Mouse (Mus musculus) forebrain, embryonic 12.5 days (tissue): ENCODE data around the gene Ltbp2. TPM values are rescaled to one million over a fixed set of nuclear protein-coding genes. Genes with fewer than 3 reads are reported as not detected.

Source experiments
- ATAC-seq: fragments of 200-750 bp; cut with Nextera tagmentation; 2 replicates; pipeline ENCODE4 v1.8.0; 2017; ENCODE audit warnings: moderate TSS enrichment; ENCODE audit not compliant: low FRiP score
- H3K27ac ChIP-seq: fragments of 300-500 bp; sonication (generic); 2 replicates; pipeline ENCODE4 v1.5.1; 2016; ENCODE audit warnings: mild to moderate bottlenecking
- H3K27me3 ChIP-seq: fragments of 300-500 bp; sonication (generic); 2 replicates; pipeline ENCODE4 v1.6.1; 2016; ENCODE audit warnings: mild to moderate bottlenecking
- H3K36me3 ChIP-seq: fragments of 300-500 bp; sonication (generic); replicated peaks from 2 replicates; pipeline ENCODE4 v1.6.1; 2016; ENCODE audit warnings: mild to moderate bottlenecking
- H3K4me1 ChIP-seq: fragments of 300-500 bp; sonication (generic); 2 replicates; pipeline ENCODE4 v1.6.1; 2016
- H3K4me2 ChIP-seq: fragments of 300-500 bp; sonication (generic); 2 replicates; pipeline ENCODE4 v1.6.1; 2016; ENCODE audit warnings: mild to moderate bottlenecking, moderate library complexity
- H3K4me3 ChIP-seq: fragments of 300-500 bp; sonication (generic); replicated peaks from 2 replicates; pipeline ENCODE4 v1.5.1; 2016; ENCODE audit warnings: mild to moderate bottlenecking
- H3K9ac ChIP-seq: fragments of 300-500 bp; sonication (generic); 2 replicates; pipeline ENCODE4 v1.6.1; 2016; ENCODE audit warnings: mild to moderate bottlenecking
- H3K9me3 ChIP-seq: fragments of 300-500 bp; sonication (generic); 2 replicates; pipeline ENCODE4 v1.6.1; 2016
- WGBS: fragments of 180-500 bp; shearing (Covaris S2); methylation state at CpG from one replicate; pipeline ENCODE4 v1.1.7; 2016; 5-methylcytosine and 5-hydroxymethylcytosine counted together
- polyA plus RNA-seq: library from polyadenylated mRNA; unstranded; fragments of >200 nt; fragmentation: Nextera tagmentation; extraction: Ambion mirVana; gene quantifications from 2 replicates; pipeline ENCODE4 v1.2.1, GENCODE M21; 2016

The Ltbp2 gene
- polyA plus RNA-seq, 1 experiment from 2014 or later = 0.19 TPM

DNA sequence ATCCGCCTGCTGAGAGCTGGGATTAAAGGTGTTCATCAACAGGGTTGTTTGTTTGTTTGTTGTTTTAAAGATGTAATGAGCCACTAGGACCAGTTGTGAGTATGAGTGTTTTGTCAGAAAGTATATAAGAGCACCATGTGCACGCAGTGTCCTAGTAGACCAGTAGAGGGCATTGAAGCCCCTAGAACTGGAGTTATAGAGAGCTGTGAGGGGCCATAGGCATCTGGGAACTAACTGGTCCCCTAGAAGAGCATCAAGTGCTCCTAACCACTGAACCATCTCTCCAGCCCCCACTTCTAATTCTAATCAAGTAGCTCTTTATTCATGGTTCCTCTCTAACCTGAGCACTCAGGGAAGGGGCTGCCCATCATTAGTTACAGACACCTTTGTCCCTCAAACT, 117.3 kb downstream of the Ltbp2 start:
- no peaks in the 10 kb centered on the region for H3K27me3 ChIP-seq
- H3K9me3 ChIP-seq = no peaks in the 10 kb centered on the region
- H3K36me3 ChIP-seq = peaks cover 69% of the 10 kb centered on the region
- no peak overlapping the region for H3K9ac ChIP-seq
- peaks cover 11% of the 10 kb centered on the region for H3K4me1 ChIP-seq
- WGBS = 78% methylated on average over 2 of the region's 2 CpGs
- no peak for ATAC-seq
- H3K4me3 ChIP-seq = no peak overlapping the region
- H3K4me2 ChIP-seq = no peak overlapping the region
- no peak overlapping the region for H3K27ac ChIP-seq

DNA sequence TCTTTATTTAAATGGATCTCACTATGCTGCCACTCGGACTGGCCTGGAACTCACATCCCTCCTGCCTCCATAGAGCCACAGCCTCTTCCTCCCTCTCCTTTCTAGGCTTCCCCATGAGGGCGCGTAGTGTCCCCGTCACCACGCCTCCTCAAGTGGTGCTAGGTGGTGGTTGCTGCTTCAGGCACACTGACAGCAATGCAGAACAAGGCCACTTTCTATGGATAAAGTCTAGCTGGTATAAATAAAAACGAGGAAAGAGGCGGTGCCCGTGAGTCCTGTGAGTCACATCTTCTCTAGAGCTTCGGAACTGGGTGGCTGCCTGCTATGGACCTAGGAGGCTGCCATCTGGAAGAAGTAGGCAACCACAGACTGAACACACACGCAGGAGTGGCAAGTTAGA, 120.3 kb downstream of the Ltbp2 start:
- Histone ChIP-seq H3K9ac (no peak overlapping the region), H3K27me3 (no peaks in the 10 kb centered on the region), H3K4me3 (no peak overlapping the region), H3K36me3 (peaks cover 51% of the 10 kb centered on the region), H3K4me2 (no peak overlapping the region), H3K27ac (no peak overlapping the region), H3K4me1 (peaks cover 36% of the 10 kb centered on the region), H3K9me3 (no peaks in the 10 kb centered on the region)
- WGBS = 93% methylated on average over 10 of the region's 10 CpGs
- ATAC-seq = no peak

DNA sequence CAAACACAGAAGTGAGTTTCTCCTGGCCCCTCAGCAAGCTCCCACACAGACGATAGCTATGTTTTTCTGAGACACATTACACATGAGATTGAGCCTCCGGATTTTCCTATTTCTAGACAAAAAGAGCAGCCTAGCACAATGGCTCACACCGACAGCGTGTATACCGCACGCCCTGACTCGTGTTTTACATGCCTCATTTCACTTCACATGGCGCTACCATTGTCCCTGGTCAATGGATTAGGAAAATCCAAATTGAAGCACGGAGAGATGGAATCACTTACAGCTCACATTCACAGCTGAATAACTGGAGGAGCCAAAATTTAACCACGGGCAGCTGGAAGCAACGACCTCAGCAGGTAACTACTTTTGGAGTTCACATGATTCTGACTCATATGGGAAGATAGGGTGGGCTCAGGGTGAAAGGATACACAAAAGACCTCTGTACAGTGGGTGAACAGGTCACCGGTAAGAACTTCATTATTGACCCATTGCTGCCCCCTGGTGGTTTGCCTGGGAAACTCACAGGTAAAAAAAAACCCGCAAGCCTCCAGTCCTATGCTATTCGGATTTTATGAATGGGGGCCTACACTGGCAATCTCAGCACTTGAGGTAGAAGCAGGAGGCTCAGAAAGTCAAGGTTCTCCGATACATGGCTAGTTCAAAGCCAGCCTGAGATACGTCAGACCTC, 121.2 kb downstream of the Ltbp2 start:
- H3K4me3 ChIP-seq = no peak overlapping the region
- peak overlapping the region; percentile 37 for H3K27ac ChIP-seq
- H3K27me3 ChIP-seq = no peaks in the 10 kb centered on the region
- H3K9me3 ChIP-seq = no peaks in the 10 kb centered on the region
- no peak overlapping the region for H3K9ac ChIP-seq
- 23% methylated on average over 16 of the region's 16 CpGs for WGBS
- H3K36me3 ChIP-seq = peaks cover 42% of the 10 kb centered on the region
- peaks cover 42% of the 10 kb centered on the region for H3K4me1 ChIP-seq
- peak; percentile 49 for ATAC-seq
- no peak overlapping the region for H3K4me2 ChIP-seq

GRCm38 (mm10) chr12:84752131-84752977, 124.0 kb downstream of the Ltbp2 start:
- H3K36me3 ChIP-seq = peaks cover 19% of the 10 kb centered on the region
- H3K9ac ChIP-seq = peak overlapping the region; percentile 21; the same call in 1 of the 2 replicates
- H3K9me3 ChIP-seq = no peaks in the 10 kb centered on the region
- no peak overlapping the region for H3K4me3 ChIP-seq
- H3K27ac ChIP-seq = peak overlapping the region; percentile 73
- 41% methylated on average over 14 of the region's 14 CpGs for WGBS
- H3K4me1 ChIP-seq = peaks cover 44% of the 10 kb centered on the region
- H3K4me2 ChIP-seq = no peak overlapping the region
- peak; percentile 62 for ATAC-seq
- no peaks in the 10 kb centered on the region for H3K27me3 ChIP-seq

DNA sequence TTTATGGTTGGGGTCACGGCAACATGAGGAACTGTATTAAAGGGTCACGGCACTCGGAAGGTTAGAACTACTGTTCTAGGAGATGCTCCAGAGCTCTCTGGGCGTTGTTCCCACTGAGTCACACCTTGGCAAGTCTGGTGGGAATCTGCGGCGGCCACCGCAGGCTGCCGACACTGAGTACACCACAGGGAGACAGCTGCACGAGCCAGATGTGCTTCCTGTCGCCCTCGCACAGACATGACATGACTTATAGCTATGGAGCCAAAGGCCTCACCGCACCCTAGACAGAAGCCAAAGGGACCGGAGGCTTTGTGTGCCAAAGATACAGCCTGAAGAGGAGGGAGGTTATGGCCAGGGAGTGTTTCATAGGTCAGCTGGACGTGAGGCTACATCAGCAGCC, 125.7 kb downstream of the Ltbp2 start:
- Histone ChIP-seq H3K27me3 (no peaks in the 10 kb centered on the region), H3K4me1 (peaks cover 43% of the 10 kb centered on the region), H3K9ac (no peak overlapping the region), H3K4me3 (no peak overlapping the region), H3K9me3 (no peaks in the 10 kb centered on the region), H3K36me3 (peaks cover 2% of the 10 kb centered on the region), H3K4me2 (no peak overlapping the region), H3K27ac (no peak overlapping the region)
- no peak for ATAC-seq
- 85% methylated on average over 14 of the region's 14 CpGs for WGBS

DNA sequence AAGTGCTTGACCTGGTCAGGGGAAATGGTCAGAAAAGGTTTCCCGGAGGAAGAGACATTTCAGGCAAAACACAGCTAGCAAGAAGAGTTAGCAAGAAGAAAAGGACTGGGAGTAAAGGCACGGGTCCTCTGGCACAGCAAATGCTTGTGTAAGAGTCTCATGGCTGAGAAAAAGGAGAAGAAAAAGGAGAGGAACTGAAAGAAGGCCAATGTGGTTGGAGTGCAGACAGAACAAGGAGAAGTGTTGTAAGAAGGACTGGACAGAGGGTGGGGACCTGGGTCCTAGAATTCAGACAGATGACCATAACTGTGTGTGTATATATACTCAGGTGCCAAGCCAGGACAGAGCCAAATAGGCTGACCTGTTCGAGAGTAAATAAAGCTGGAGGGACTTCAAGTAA, 128.2 kb downstream of the Ltbp2 start:
- Histone ChIP-seq H3K4me3 (no peak overlapping the region), H3K36me3 (no peaks in the 10 kb centered on the region), H3K9me3 (no peaks in the 10 kb centered on the region), H3K4me1 (peaks cover 26% of the 10 kb centered on the region), H3K27ac (no peak overlapping the region), H3K27me3 (no peaks in the 10 kb centered on the region), H3K9ac (no peak overlapping the region), H3K4me2 (no peak overlapping the region)
- ATAC-seq = no peak
- 77% methylated on average over 3 of the region's 3 CpGs for WGBS

DNA sequence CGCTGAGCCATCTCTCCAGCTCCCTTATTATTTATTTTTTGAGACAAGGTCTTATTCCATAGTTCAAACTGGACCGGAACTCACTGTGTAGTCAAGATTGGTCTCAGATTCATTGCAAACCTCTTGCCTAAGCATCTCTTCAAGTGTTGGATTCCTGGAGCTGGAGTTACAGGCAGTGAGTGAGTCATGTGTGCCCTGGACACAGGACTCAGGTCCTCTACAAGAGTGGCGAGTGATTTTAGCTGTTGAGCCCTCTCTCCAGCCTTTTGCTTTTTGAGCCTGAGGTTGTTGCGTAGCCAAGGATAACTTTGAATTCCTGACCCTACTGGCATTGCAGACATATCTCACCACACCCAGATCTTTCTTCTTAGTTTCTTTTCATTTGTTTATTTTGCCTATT, 130.6 kb downstream of the Ltbp2 start:
- Histone ChIP-seq H3K4me2 (no peak overlapping the region), H3K27ac (no peak overlapping the region), H3K36me3 (no peaks in the 10 kb centered on the region), H3K9me3 (no peaks in the 10 kb centered on the region), H3K4me1 (0 out of 2 replicates have a peak, but pooled peaks cover 7% of the 10 kb centered on the region), H3K9ac (no peak overlapping the region), H3K27me3 (no peaks in the 10 kb centered on the region), H3K4me3 (no peak overlapping the region)
- no peak for ATAC-seq
- 61% methylated on average over 4 of the region's 4 CpGs for WGBS

DNA sequence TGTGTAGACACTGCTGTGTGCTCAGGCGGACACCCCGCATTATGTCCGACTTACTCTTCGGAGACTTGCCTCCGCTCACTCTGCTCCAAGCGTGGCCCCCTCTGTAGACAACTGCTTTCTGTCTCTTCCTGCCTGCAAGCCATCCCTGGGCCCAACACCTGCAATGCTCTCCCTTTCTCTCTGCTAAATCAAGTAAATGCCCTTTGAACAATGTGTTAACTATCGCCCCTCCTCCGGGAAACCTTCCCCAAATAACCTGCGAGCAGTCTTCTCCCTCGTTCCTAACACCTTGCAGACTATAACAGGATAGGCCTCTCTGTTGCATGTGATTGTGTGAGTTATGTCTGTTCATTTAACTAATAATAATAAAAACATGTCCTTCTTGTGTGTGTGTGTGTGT, 132.8 kb downstream of the Ltbp2 start:
- no peak overlapping the region for H3K9ac ChIP-seq
- no peaks in the 10 kb centered on the region for H3K9me3 ChIP-seq
- WGBS = 86% methylated on average over 10 of the region's 10 CpGs
- H3K27ac ChIP-seq = no peak overlapping the region
- no peak for ATAC-seq
- H3K27me3 ChIP-seq = no peaks in the 10 kb centered on the region
- no peaks in the 10 kb centered on the region for H3K36me3 ChIP-seq
- no peak overlapping the region for H3K4me2 ChIP-seq
- no peak overlapping the region for H3K4me3 ChIP-seq
- no peaks in the 10 kb centered on the region for H3K4me1 ChIP-seq

GRCm38 (mm10) chr12:84733366-84733765, 143.0 kb downstream of the Ltbp2 start:
- no peaks in the 10 kb centered on the region for H3K27me3 ChIP-seq
- no peaks in the 10 kb centered on the region for H3K9me3 ChIP-seq
- no peaks in the 10 kb centered on the region for H3K36me3 ChIP-seq
- H3K4me2 ChIP-seq = no peak overlapping the region
- no peaks in the 10 kb centered on the region for H3K4me1 ChIP-seq
- H3K4me3 ChIP-seq = no peak overlapping the region
- H3K9ac ChIP-seq = no peak overlapping the region
- H3K27ac ChIP-seq = no peak overlapping the region
- ATAC-seq = no peak
- 77% methylated on average over 13 of the region's 13 CpGs for WGBS

Other genes starting within 250 kb of the Ltbp2 start
- not detected in 2 replicates for gene Vrtn, start 235.5 kb downstream of the Ltbp2 start, polyA plus RNA-seq
- gene Syndig1l, start 177.7 kb downstream of the Ltbp2 start, polyA plus RNA-seq = 0.61 and 0.67 TPM in 2 replicates
- gene Npc2, start 103.4 kb downstream of the Ltbp2 start, polyA plus RNA-seq = 72.0 and 75.2 TPM in 2 replicates
- 143 and 152 TPM in 2 replicates for gene Isca2, start 103.3 kb downstream of the Ltbp2 start, polyA plus RNA-seq
- 132 TPM in 2 replicates for gene Fcf1, start 94.4 kb upstream of the Ltbp2 start, polyA plus RNA-seq
- gene Arel1, start 94.4 kb upstream of the Ltbp2 start, polyA plus RNA-seq = 27.6 and 27.9 TPM in 2 replicates
- gene Ylpm1, start 119.8 kb upstream of the Ltbp2 start, polyA plus RNA-seq = 45.5 and 47.8 TPM in 2 replicates
- gene Prox2, start 234.2 kb upstream of the Ltbp2 start, polyA plus RNA-seq = 3.1 and 4.3 TPM in 2 replicates
- gene Dlst, start 234.3 kb upstream of the Ltbp2 start, polyA plus RNA-seq = 104 and 109 TPM in 2 replicates